Mouse (Mus musculus) thymus, postnatal 36 days (tissue): ENCODE measurements around the gene Kat6b.
A peak's percentile ranks its signal among the peaks of the same experiment; 100 is the strongest.
"Not testable (repeated sequence)": the region's sequence is repeated elsewhere in the genome, so short reads cannot be mapped to it uniquely, and the experiment has no call there.

ENCODE experiments used
- DNase-seq, 2 experiments: peaks; one replicate each; pipeline ENCODE4 v3.0.0; 2022; ENCODE audit warnings: mixed read lengths in 2 of 2

Gene Kat6b

DNA sequence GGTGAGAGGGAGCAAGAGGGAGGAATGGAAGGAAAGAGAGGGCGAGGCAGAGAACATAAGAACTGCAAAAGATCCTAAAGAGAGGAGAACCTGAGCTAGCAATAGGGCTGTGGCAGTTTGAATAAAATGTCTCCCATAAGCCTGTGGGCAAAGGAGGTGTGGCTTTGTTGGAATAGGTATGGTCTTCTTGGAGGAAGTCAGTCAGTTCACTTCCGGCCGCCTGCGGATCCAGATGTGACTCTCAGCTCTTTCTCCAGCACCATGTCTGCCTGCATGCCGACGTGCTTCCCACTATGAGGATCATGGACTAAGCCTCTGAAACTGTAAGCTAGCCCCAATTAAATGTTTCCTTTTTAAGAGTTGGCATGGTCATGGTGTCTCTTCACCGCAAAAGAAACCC, at the start of gene Kat6b:
Gene Kat6b, plus strand, starts transcription at position 204 of the 400 bp plus-strand sequence.
- no peak for DNase-seq

DNA sequence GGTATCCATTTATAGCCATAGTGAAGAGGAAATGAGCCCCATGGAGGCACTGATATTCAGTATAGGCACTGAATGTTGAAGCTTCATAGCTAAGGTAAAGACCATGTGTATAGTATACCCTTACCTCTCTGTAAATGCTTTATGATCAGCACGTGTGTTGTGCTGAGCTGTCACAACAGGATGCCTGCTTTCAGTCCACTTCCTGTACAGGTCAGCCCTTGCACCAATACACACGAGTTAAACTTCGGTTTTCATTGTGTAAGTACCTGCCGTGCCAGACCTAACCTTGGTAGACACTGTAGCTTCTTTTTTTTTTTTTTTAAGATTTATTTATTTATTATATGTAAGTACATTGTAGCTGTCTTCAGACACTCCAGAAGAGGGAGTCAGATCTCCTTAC, 47.8 kb upstream of the Kat6b start:
- no peak for DNase-seq

GRCm38 (mm10) chr14:21433995-21434394, 47.2 kb upstream of the Kat6b start:
- DNase-seq, result no peak

- DNase-seq, result no peak
Observed at GRCm38 (mm10) chr14:21434686-21435085, 46.5 kb upstream of the Kat6b start.

- peak in 1 of 2 experiments; percentile 9 for DNase-seq
Observed at GRCm38 (mm10) chr14:21439785-21440184, 41.4 kb upstream of the Kat6b start.

DNA sequence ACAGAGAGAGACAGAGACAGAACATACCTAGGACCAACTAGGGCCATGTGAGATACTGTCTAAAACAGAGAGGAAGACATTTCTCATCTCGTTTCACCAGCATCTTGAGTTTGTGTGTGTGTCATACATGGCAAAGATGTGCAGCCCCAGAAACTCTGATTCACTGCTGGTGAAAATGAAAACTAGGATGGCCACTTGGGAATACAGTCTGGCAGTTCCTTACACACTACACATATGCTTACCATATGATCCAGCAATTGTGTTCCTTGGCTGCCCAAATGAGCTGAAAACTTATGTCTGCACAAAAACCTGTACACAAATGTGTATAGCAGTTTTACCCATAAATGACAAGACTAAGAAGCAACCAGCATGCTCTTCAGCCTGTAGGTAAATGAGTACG, 40.7 kb upstream of the Kat6b start:
- DNase-seq, result no peak

DNA sequence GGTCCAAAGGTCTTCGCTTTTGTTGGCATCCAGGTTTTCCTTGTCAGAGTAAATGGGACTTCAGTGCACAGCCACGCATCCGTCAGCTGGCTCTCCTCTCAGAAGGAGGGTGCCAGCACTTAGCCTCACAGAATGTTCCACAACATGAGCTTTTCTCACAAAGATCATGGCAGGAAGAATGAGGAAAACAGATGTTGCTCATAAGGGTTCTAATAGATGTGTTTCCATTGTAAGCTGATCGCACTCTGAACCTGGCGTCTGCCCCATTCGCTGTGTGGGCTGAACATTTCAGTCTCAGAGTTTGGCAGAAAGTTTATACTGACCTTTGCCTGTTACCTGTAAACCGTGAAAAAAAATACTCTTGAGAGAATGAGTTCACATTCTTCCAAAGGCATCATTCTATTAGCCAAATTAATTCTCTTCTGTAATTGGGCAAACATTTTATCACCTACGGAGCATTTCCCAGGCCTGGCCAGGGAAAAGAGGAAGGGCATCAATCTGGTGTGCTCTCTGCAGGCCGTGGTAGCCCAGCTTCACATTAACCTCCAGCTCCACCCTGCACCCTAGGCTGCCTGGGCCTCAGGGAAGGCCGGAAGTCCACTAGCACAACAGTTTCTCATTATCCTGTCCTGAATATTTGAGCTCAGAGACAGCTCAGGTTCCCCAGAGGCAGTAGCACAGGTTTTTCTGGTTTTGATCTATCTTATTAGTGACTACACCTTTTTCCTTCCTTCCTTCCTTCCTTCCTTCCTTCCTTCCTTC, 39.3 kb upstream of the Kat6b start:
- no peak for DNase-seq

GRCm38 (mm10) chr14:21452581-21452980, 28.7 kb upstream of the Kat6b start:
- DNase-seq, result no peak

DNA sequence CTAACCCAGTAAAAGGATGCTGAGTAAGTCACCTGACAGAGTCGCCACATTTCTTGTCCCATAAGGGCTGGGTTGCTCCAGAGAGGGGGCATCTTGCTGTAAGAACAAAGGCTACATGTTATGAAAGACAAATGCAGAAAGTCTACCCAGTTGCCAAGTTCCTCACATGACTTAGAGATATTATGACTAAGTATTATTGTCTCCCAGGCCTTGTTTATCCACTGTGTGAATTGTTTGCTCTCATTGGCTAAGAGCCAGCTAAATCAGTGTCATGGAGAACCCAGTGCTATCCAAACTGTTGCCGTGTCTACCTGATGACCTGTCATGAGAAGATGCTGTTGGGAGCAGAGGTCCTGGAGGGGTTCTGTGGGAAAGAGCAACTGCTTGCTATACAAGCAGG, 27.3 kb upstream of the Kat6b start:
- DNase-seq, result no peak

DNA sequence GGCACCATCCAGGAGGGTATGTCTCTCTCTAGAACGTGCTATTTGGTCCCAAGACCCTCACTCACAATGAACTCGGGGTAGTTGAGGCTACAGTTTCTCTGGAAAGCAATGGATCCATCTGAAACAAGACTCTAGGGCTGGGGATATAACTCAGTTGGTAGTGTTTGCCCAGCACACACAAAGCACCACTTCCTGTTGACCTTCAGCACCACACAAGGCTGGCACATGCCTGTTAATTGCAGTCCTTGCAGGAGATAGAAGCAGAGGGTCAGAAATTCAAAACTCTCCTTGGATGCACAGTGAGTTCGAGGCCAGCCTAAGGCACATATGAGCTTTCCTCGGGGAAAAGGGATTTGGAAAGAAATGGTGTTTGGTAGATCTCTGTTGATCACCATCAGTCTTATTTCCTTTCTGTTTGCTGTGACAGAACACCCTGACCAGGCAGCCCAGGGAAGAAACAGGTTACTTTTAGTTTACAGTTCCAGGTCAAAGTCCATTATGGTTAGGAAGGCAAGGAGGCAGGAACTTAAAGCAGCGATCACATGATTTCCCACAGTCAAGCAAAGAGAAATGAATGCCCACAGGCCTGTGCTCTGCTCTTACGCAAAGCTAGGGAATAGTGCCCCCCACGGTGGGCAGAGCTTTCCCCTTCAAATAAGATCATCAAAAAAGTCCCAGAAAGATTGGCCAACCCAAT, 25.4 kb upstream of the Kat6b start:
- DNase-seq, result no peak

GRCm38 (mm10) chr14:21456526-21456925, 24.7 kb upstream of the Kat6b start:
- no peak for DNase-seq

DNA sequence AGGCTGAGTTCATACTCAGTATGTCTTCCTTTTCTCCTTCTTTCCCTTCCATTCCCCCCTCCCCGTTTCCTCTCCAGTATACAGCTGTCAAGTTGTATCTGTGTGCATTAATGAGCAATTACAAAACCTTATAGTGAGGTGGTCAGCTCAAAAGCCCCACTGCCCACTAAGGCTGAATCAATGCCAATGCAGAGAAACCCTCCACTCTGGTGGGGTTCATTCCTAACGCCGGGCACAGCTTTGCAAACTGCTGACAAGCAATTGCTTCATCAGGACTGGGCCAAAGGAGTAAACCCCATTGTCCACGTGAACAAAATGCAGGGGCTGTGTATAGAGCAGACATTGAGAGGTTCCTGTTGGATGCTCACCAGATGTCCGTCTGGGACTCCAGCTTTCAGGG, 23.4 kb upstream of the Kat6b start:
- no peak for DNase-seq

DNA sequence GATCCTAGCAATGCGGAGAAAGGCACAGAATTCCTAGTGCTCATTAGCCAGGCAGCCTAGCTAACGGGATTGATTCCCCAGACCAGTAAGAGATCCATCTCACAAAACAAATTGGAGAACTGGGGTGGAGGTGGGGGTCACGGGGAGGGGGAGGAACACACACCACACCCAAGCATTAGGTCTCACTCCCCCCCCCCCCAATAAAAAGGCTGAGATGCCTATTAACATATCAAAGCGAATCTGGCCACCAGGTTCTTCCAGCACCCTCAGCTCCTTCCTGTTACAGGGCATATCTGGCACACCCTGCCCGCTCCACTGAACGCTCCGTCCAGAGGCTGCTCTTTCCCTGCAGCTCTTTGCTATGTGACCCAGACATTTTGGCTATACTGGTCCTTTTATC, 22.5 kb upstream of the Kat6b start:
- DNase-seq, result no peak

GRCm38 (mm10) chr14:21459163-21459562, 22.1 kb upstream of the Kat6b start:
- DNase-seq, result no peak

GRCm38 (mm10) chr14:21462398-21462797, 18.8 kb upstream of the Kat6b start:
- DNase-seq, result no peak

DNA sequence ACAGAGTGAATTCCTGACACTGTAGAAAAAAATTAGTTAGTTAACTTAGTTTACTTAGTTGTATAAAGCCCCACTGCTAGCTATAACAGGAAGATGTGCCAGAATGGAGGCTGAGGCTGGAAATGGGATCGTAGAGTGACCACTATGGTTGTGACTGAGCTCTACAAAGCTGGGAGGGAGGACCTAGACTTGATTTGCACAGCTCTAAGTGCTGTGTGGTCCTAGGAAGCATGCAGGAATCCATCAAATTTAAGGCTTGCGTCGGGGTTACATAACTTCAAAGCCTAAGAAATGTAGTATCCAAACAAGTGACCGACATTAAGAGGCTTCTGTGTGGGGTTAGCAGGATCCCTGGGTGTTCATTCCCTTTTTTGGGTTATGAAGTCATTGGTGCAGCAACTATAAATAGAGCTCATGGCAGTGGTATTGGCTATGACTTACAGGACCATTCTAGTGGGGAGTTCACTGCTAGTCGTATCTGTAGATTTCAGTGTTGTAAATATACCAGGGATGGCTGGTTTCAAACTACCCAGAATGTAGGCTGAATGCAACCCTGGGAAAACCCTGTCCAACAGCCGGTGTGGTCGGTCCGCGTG, 18.0 kb upstream of the Kat6b start:
- DNase-seq, result no peak

- DNase-seq, result peak in 1 of 2 experiments; percentile 16
Observed at GRCm38 (mm10) chr14:21470386-21470785, 10.8 kb upstream of the Kat6b start.

DNA sequence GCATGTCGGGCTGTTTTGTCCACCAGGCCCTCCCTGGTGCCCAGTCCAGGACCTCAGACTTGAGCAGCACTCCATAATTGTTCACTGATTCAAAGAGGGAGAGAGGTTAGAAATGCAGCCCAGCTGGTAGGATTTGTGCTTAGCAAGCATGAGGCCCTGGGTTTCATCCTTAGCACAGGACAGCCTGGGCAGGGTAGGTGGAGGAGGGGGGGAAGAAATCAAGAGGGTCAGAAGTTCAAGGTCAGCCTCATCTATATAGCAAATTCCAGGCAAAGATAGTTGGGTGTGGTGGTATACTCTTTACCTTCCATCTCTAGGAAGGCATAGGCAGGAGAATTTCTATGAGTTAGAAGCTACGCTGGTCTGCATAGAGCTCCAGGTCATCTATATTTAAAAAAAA, 9.3 kb upstream of the Kat6b start:
- DNase-seq, result no peak

DNA sequence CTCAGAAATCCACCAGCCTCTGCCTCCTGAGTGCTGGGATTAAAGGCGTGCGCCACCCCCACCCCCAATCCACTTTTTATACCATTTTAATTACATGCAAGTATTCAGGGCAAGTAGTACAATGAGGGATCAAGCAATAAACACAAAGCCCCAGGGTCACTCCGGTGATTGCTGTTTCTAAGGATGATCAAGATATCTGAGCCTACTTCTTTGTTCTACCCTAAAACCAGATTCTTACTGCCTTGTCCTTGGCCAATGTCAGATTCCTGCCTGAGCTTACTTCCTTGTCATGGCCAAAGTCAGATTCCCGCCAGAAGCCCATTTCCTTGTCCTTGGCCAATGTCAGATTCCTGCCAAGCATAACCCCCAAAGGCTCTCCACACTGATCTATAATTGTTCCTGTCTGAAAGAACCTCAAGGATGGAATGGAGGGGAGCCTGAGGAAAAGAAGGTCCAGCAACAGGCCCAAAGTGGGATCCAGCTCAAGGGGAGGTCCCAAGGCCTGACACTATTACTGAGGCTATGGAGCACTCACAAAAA, 6.6 kb upstream of the Kat6b start:
- DNase-seq, result not testable (repeated sequence)

DNA sequence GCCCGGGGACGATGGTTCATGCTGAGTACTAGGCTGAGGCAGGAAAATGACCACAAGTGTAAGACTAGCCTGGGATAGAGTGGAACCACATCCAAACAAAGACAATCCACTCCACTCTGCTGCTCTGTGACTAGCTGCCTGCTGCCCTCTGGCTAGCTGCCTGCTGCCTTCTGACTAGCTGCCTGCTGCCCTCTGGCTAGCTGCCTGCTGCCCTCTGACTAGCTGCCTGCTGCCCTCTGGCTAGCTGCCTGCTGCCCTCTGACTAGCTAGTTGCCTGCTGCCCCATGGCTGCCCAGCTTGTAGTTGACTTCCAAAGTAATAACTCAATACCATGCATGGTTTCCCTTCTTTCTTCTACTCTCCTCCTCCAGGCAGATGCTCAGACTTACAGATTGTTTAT, 4.1 kb upstream of the Kat6b start:
- no peak for DNase-seq

DNA sequence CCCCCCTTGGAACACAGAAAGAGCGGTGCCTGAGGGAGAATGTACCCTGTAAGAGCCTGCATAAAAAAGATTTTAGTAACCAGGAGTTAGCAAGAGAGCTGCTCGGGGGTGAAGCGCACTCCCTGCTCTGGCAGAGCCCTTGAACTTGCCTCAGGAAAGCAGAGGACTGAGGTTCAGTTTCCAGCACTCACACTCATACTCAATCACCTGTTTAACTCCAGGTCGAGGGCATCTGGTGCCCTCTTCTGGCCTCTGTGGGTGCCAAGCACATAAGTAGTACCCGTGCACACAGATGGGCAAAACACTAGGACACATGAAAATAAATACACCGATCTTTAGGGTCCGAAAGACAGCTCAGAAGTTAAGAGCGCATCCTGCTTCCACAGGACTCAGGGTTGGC, 1.7 kb upstream of the Kat6b start:
- DNase-seq, result no peak

DNA sequence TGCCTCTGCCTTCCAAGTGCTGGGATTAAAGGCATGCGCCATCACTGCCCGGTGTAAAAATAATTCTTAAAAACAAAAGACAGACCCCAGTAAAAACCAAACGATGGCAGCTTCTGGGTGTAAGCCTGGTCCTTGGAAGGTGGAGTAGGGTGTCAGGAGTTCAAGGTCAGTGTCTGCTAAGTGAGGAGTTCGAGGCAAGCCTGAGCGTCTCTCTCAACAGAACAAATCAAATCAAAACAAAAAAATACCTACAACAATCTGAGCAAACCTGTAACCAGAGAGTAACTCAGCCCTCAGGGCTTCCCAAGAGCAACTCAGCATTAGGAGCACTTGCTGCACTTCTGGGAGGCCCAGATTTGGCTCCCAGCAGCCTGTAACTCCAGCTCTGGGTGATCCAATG, 1.0 kb upstream of the Kat6b start:
- DNase-seq, result no peak

DNA sequence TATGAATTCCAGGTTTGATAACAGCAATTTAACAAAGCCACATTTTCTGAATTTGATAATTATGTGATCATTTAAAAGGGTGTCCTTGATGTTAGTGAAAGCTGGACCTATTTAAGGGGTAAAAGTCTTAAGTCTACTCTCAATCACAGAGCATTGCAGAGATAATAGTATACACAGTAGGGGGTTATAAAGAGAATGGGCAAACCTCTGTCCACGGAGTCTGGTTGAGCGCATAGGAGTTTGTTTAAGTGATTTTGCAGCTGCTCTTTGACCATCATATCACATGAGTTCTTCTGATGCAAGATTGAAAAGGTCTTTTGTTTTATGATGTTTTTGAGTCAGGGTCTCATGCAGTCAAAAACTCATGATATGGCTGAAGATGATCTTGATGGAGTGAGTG, 3.0 kb downstream of the Kat6b start:
- no peak for DNase-seq

DNA sequence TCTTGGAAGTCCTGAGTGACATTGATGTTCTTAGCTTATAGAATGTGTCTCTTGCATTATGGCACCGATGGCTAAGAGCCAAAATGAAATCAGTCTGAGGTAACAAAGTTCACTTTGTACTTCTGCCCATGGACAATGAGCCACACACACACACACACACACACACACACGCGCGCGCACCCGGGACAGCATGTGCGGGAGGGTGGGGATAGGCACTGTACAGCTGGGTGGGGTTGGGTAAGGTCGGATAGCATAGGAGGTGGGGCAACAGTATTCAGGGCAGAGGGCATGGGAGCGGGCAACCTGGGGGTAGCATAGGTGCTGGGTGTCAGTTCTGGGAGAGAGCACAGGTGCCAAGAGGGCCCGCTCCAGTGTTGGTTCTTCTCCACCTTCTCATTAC, 3.5 kb downstream of the Kat6b start:
- no peak for DNase-seq
